Mouse (Mus musculus): ENCODE measurements at regions not wholly inside any gene's neighbourhood (a gene's known extent, or its start where the extent isn't known, plus 50 kb on each side); places are given as distances from the start of the nearest gene placed in this dataset.
"Not testable (repeated sequence)": the region's sequence is repeated elsewhere in the genome, so short reads cannot be mapped to it uniquely, and the experiment has no call there.

DNA sequence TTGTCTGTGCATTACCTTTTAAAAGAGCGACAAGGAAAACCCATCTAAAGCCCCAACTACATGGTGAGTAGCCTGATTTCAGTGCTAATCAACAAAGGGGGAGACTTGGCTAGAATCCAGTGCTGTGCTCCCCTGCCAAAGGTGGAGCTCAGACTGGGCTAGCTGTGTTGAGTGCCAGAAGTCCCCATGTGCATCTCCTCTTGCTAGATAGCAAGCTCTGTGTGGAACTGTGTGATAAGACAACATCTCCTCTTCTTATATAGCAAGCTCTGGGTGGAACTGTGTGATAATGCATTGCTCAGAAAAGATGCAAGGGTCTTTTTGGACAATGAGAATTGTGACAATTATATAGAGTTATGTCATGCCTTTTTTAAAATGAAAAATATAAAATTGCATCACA lies 741.4 kb downstream of the Adam6a start:
- Histone ChIP-seq H3K4me1 (ENCODE audit: control insufficient read depth, insufficient read depth, low read length) (no peaks in the 10 kb centered on the region), H3K27ac (ENCODE audit: control insufficient read depth, insufficient read depth, low read depth, low read length, poor library complexity) (no peak overlapping the region), H3K4me3 (replicated peaks; ENCODE audit: control insufficient read depth, low read depth, low read length) (no peak overlapping the region)
- no peak for TF ChIP-seq CTCF (IDR thresholded peaks at IDR 0.05; ENCODE audit: control insufficient read depth, insufficient read depth, low read length)
- TF ChIP-seq POLR2A (IDR thresholded peaks at IDR 0.05; ENCODE audit: borderline replicate concordance, control insufficient read depth, low read depth, low read length) = no peak
- 68% methylated on average over 1 of the region's 1 CpGs for WGBS

GRCm38 (mm10) chr12:114287041-114287440 lies 743.3 kb downstream of the Adam6a start:
- 85% methylated on average over 3 of the region's 3 CpGs for WGBS
- H3K4me1 ChIP-seq (ENCODE audit: control insufficient read depth, insufficient read depth, low read length) = no peaks in the 10 kb centered on the region
- H3K27ac ChIP-seq (ENCODE audit: control insufficient read depth, insufficient read depth, low read depth, low read length, poor library complexity) = no peak overlapping the region
- no peak overlapping the region for H3K4me3 ChIP-seq (replicated peaks; ENCODE audit: control insufficient read depth, low read depth, low read length)
- TF ChIP-seq CTCF (IDR thresholded peaks at IDR 0.05; ENCODE audit: control insufficient read depth, insufficient read depth, low read length) (no peak), POLR2A (IDR thresholded peaks at IDR 0.05; ENCODE audit: borderline replicate concordance, control insufficient read depth, low read depth, low read length) (no peak)

DNA sequence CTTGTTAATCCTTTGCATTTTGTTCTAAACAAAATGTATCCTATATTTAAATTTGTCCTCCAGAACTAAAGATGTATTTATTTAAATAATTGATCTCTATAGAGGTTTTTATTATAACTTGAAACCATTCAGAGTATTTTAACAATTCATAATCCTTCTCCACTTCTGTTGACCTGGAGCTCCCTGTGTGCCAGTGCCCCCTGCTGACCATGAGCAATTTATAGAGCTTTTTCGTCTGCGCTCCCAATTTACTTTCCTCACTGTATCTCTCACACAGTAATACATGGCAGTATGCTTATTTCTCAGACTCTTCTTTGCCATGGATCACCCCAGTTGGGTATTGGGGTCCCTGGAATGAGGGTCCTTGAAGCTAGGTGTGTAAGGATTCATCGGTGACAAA lies 747.4 kb downstream of the Adam6a start:
- H3K27ac ChIP-seq (ENCODE audit: control insufficient read depth, insufficient read depth, low read depth, low read length, poor library complexity) = no peak overlapping the region
- TF ChIP-seq POLR2A (IDR thresholded peaks at IDR 0.05; ENCODE audit: borderline replicate concordance, control insufficient read depth, low read depth, low read length) (no peak), CTCF (IDR thresholded peaks at IDR 0.05; ENCODE audit: control insufficient read depth, insufficient read depth, low read length) (0 out of 2 replicates have a peak, but pooled peaks have one; percentile 11)
- WGBS = 78% methylated on average over 3 of the region's 3 CpGs
- H3K4me1 ChIP-seq (ENCODE audit: control insufficient read depth, insufficient read depth, low read length) = no peaks in the 10 kb centered on the region
- H3K4me3 ChIP-seq (replicated peaks; ENCODE audit: control insufficient read depth, low read depth, low read length) = no peak overlapping the region

DNA sequence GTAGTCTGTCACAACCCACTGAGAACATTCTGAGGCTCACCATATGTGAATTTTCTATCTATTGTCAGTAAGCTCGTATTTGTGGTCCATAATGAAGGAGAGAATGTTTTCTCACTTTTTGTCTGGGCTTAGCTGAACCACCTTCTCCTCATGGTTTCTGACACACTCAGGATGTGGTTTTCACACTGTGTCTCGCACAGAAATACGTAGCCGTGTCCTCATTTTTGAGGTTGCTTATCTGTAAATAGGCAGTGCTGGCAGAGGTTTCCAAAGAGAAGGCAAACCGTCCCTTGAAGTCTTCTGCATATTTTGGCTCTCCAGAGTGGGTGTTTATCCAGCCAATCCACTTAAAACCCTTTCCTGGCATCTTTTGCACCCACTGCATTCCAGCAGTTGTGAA lies 756.1 kb downstream of the Adam6a start:
- Histone ChIP-seq H3K4me1 (ENCODE audit: control insufficient read depth, insufficient read depth, low read length) (no peaks in the 10 kb centered on the region), H3K4me3 (replicated peaks; ENCODE audit: control insufficient read depth, low read depth, low read length) (no peak overlapping the region), H3K27ac (ENCODE audit: control insufficient read depth, insufficient read depth, low read depth, low read length, poor library complexity) (no peak overlapping the region)
- TF ChIP-seq CTCF (IDR thresholded peaks at IDR 0.05; ENCODE audit: control insufficient read depth, insufficient read depth, low read length) (no peak), POLR2A (IDR thresholded peaks at IDR 0.05; ENCODE audit: borderline replicate concordance, control insufficient read depth, low read depth, low read length) (no peak)
- WGBS = 13% methylated on average over 5 of the region's 5 CpGs

DNA sequence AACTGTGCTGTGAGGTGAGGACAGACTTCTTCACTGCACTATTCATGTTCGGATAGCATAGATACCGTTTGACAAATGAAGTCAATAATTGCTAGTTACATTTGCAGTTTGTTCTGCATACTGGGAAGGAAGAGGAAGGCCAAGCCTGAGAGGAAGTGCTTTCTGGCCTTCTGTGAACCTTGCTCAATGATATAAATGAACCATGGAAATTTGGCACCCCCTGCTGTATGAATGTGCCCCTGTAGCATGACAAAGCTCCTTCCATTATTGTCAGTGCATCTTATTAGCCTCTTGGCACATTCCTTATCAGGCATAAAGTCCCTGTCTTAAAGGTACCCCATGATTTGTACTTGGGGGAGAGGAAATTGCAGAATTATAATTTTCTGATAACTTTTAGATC lies 758.0 kb downstream of the Adam6a start:
- Histone ChIP-seq H3K4me1 (ENCODE audit: control insufficient read depth, insufficient read depth, low read length) (no peaks in the 10 kb centered on the region), H3K27ac (ENCODE audit: control insufficient read depth, insufficient read depth, low read depth, low read length, poor library complexity) (no peak overlapping the region), H3K4me3 (replicated peaks; ENCODE audit: control insufficient read depth, low read depth, low read length) (no peak overlapping the region)
- no peak for TF ChIP-seq CTCF (IDR thresholded peaks at IDR 0.05; ENCODE audit: control insufficient read depth, insufficient read depth, low read length)
- 65% methylated on average over 2 of the region's 2 CpGs for WGBS

- no peaks in the 10 kb centered on the region for H3K4me1 ChIP-seq (ENCODE audit: control insufficient read depth, insufficient read depth, low read length)
- TF ChIP-seq CTCF (IDR thresholded peaks at IDR 0.05; ENCODE audit: control insufficient read depth, insufficient read depth, low read length) = no peak
- H3K27ac ChIP-seq (ENCODE audit: control insufficient read depth, insufficient read depth, low read depth, low read length, poor library complexity) = no peak overlapping the region
- no peak overlapping the region for H3K4me3 ChIP-seq (replicated peaks; ENCODE audit: control insufficient read depth, low read depth, low read length)
These were observed 788.8 kb downstream of the Adam6a start for GRCm38 (mm10) chr12:114332552-114332951.

- TF ChIP-seq CTCF (IDR thresholded peaks at IDR 0.05; ENCODE audit: control insufficient read depth, insufficient read depth, low read length) = no peak
- no peak for TF ChIP-seq POLR2A (IDR thresholded peaks at IDR 0.05; ENCODE audit: borderline replicate concordance, control insufficient read depth, low read depth, low read length)
- Histone ChIP-seq H3K4me3 (replicated peaks; ENCODE audit: control insufficient read depth, low read depth, low read length) (no peak overlapping the region), H3K4me1 (ENCODE audit: control insufficient read depth, insufficient read depth, low read length) (no peaks in the 10 kb centered on the region), H3K27ac (ENCODE audit: control insufficient read depth, insufficient read depth, low read depth, low read length, poor library complexity) (no peak overlapping the region)
- WGBS = 49% methylated on average over 3 of the region's 3 CpGs
These were observed 822.6 kb downstream of the Adam6a start for GRCm38 (mm10) chr12:114366276-114366675.

GRCm38 (mm10) chr12:114378696-114379350 lies 835.1 kb downstream of the Adam6a start:
- H3K4me1 ChIP-seq (ENCODE audit: control insufficient read depth, insufficient read depth, low read length); H3K27ac ChIP-seq (ENCODE audit: control insufficient read depth, insufficient read depth, low read depth, low read length, poor library complexity): not testable (repeated sequence)
- WGBS = 3% methylated on average over 36 of the region's 43 CpGs
- peak overlapping the region; percentile 58 for H3K4me3 ChIP-seq (replicated peaks; ENCODE audit: control insufficient read depth, low read depth, low read length)

- WGBS = 82% methylated on average over 2 of the region's 2 CpGs
- no peak overlapping the region for H3K4me3 ChIP-seq (replicated peaks; ENCODE audit: control insufficient read depth, low read depth, low read length)
- H3K27ac ChIP-seq (ENCODE audit: control insufficient read depth, insufficient read depth, low read depth, low read length, poor library complexity) = no peak overlapping the region
- no peaks in the 10 kb centered on the region for H3K4me1 ChIP-seq (ENCODE audit: control insufficient read depth, insufficient read depth, low read length)
- TF ChIP-seq POLR2A (IDR thresholded peaks at IDR 0.05; ENCODE audit: borderline replicate concordance, control insufficient read depth, low read depth, low read length) (no peak), CTCF (IDR thresholded peaks at IDR 0.05; ENCODE audit: control insufficient read depth, insufficient read depth, low read length) (no peak)
These were observed 847.7 kb downstream of the Adam6a start for GRCm38 (mm10) chr12:114391447-114391846.

All from bone marrow, adult 2 months (tissue).